Mouse (Mus musculus): ENCODE measurements around the gene Tigd3. TPM values are rescaled to one million over a fixed set of nuclear protein-coding genes. Genes with fewer than 3 reads are reported as not detected.
A peak's percentile ranks its signal among the peaks of the same experiment; 100 is the strongest.

The Tigd3 gene
- polyA plus RNA-seq, 1 experiment from 2014 or later, result 1.2 TPM

DNA sequence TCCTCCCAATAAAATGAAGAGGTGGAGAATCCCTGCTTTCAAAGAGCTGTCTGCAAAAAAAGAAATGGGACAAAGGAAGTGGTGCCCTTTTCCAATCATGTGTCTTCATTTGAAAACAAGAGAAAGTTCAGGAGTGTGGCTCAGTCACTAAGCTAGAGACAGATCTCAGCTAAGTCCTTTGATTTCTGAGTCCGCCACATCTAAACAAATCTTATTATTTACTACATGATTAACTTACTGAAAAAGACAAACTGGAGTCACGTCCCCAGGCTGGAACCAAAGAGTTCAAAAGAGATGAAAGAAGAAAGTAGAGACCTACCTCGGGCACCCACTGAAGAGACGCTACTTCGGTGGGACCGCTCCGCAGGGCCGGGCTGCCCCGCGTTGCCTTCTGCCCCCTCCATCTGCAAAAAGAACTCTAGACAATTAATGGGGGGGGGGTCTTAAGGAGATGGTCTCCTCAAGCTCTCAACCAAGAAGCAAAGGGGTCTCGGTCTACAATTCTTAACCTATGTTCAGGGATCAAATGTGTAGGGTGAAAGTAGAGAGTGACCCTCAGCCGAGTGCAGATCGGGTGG lies 19.5 kb downstream of the Tigd3 start:
- H3K27ac ChIP-seq, result peak overlapping the region; percentile 68
- H3K4me3 ChIP-seq, result peak overlapping the region; percentile 84
- no peaks in the 10 kb centered on the region for H3K36me3 ChIP-seq
- H3K27me3 ChIP-seq, result no peaks in the 10 kb centered on the region
- no peaks in the 10 kb centered on the region for H3K9me3 ChIP-seq (replicated peaks)
- WGBS, result 7% methylated on average over 13 of the region's 13 CpGs
- no peak for ATAC-seq (replicated peaks; ENCODE audit: insufficient number of reproducible peaks, insufficient read depth, low FRiP score, low read depth)
- H3K4me2 ChIP-seq, result peak overlapping the region; percentile 88
- H3K9ac ChIP-seq, result peak overlapping the region; percentile 89
- H3K4me1 ChIP-seq (replicated peaks), result peaks cover 69% of the 10 kb centered on the region

DNA sequence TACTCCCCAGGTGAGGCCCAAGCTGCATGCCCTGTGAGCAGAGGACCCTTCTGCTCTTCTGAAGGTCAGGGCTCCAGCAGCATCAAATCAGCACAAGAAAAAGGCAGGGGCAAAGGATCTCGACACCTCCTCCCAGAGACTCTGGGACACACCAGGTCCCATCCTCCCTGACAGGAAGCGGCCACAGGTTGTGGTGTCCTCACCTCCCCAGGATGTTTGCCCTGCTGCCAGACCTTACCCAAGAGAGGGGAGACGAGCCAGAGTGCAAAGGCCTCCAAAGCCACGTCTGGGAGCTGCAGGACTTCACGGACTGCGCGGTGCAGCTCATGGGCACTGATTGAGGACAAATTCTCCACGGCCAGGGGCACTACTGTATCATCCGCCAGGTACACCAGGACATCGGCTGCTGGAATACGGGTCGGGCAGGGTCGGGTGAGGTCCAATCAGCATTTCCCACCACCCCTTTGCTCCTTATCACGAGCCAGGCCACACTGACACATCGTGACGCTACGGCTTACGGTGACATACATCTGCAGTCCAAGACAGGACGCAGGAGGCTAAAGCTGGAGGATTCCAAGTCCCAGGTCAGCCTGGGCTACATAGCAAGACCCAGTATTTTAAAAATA lies 20.9 kb downstream of the Tigd3 start:
- Histone ChIP-seq H3K9me3 (replicated peaks) (no peaks in the 10 kb centered on the region), H3K4me2 (peak overlapping the region; percentile 88), H3K27ac (peak overlapping the region; percentile 22; the same call in 1 of the 2 replicates), H3K9ac (0 out of 2 replicates have a peak overlapping the region, but pooled peaks have one; percentile 7), H3K4me3 (peak overlapping the region; percentile 84; the same call in 1 of the 2 replicates), H3K27me3 (no peaks in the 10 kb centered on the region), H3K4me1 (replicated peaks) (peaks cover 59% of the 10 kb centered on the region), H3K36me3 (peaks cover 14% of the 10 kb centered on the region)
- no peak for ATAC-seq (replicated peaks; ENCODE audit: insufficient number of reproducible peaks, insufficient read depth, low FRiP score, low read depth)
- WGBS, result 68% methylated on average over 19 of the region's 19 CpGs

DNA sequence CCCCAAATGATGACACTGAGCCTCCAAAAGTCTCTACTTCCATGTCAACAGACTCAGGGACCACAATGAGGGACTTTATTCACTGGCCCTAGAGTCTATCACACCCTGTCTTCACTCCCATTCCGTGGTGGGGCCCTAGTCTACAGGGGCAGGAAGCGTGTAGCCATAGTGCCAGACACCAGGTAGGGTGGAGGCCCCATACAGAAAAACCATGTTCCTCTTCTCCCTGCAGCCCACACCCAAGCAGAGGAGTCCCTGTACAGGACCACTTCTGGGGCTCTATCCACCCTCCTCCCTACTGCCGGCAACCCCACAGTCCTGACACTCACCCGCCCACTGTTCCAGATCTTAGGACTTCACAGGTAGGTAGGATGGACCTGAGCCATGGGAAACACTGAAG lies 21.4 kb downstream of the Tigd3 start:
- Histone ChIP-seq H3K4me3 (no peak overlapping the region), H3K36me3 (peaks cover 19% of the 10 kb centered on the region), H3K27me3 (no peaks in the 10 kb centered on the region), H3K27ac (peak overlapping the region; percentile 33; the same call in 1 of the 2 replicates), H3K4me1 (replicated peaks) (peaks cover 53% of the 10 kb centered on the region), H3K4me2 (peak overlapping the region; percentile 16; the same call in 1 of the 2 replicates), H3K9me3 (replicated peaks) (no peaks in the 10 kb centered on the region), H3K9ac (no peak overlapping the region)
- WGBS, result 82% methylated on average over 4 of the region's 4 CpGs
- no peak for ATAC-seq (replicated peaks; ENCODE audit: insufficient number of reproducible peaks, insufficient read depth, low FRiP score, low read depth)

DNA sequence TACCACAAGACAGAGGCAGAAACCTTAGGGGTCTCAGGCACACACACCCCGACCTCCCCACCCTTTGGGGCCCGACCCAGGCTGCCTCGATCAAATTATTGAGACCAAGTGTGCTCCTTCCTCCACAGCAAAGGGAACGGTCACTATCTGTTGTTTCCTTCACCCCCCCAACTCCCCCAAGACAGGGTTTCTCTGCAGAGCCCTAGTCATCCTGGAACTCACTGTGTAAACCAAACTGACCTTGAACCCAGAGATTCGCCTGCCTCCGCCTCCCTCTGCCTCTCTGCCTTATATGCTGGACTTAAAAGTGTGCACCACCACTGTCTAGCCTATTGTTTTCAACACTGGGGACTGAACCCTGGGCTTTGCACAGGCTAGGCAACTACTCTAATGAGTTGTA lies 22.3 kb downstream of the Tigd3 start:
- ATAC-seq (replicated peaks; ENCODE audit: insufficient number of reproducible peaks, insufficient read depth, low FRiP score, low read depth), result no peak; the same call in 1 of the 2 replicates
- peaks cover 49% of the 10 kb centered on the region for H3K4me1 ChIP-seq (replicated peaks)
- H3K27ac ChIP-seq, result peak overlapping the region; percentile 81
- peaks cover 24% of the 10 kb centered on the region for H3K36me3 ChIP-seq
- WGBS, result 29% methylated on average over 6 of the region's 6 CpGs
- H3K9me3 ChIP-seq (replicated peaks), result no peaks in the 10 kb centered on the region
- peak overlapping the region; percentile 8; the same call in 1 of the 2 replicates for H3K4me3 ChIP-seq
- peak overlapping the region; percentile 50 for H3K4me2 ChIP-seq
- H3K27me3 ChIP-seq, result no peaks in the 10 kb centered on the region
- H3K9ac ChIP-seq, result peak overlapping the region; percentile 46

DNA sequence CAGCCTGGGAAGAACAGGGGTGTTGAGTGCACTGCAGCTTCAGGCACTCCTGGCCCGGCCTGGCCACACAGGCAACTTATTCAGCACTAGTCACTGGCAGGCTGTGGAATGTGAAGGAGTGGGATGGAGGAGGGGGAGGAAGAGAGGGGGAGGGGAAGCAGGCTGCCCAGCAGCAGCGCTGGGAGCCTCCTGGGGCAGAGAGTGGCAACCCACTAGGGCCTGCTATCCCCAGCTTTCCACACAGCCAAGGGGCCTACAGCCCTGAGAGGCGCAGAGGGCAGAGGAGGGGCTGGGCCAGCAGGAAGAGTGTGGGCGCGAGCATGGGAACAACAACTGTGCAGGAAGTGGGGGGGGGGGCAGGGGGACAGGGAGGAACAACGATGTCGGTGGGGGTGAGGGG lies 22.7 kb downstream of the Tigd3 start:
- Histone ChIP-seq H3K4me1 (replicated peaks) (peaks cover 49% of the 10 kb centered on the region), H3K27me3 (no peaks in the 10 kb centered on the region), H3K4me2 (peak overlapping the region; percentile 50), H3K9ac (peak overlapping the region; percentile 46), H3K4me3 (peak overlapping the region; percentile 8), H3K9me3 (replicated peaks) (no peaks in the 10 kb centered on the region), H3K27ac (peak overlapping the region; percentile 81), H3K36me3 (peaks cover 24% of the 10 kb centered on the region)
- WGBS, result 3% methylated on average over 7 of the region's 7 CpGs
- ATAC-seq (replicated peaks; ENCODE audit: insufficient number of reproducible peaks, insufficient read depth, low FRiP score, low read depth), result peak; percentile 60

DNA sequence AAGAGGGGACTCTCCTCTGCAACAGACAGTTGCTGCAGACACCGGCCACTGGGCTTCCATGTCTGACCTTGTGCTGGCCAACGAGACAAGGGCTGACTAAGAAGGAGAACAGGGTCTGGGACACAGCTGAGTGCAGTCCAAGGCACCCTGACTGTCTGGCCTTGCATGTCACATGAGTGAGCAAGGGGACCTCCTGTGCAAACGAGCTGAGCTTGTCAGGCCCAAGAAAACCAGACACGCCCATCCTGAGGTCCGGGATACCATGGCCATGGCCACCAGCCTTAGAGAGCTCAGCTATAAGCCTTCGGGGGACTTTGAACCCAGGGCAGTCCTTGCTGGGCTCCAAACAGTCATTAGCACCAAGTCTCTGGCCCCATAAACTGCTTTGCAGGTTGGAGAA lies 25.9 kb downstream of the Tigd3 start:
- H3K9me3 ChIP-seq (replicated peaks), result no peaks in the 10 kb centered on the region
- H3K36me3 ChIP-seq, result peaks cover 53% of the 10 kb centered on the region
- no peak overlapping the region for H3K4me2 ChIP-seq
- no peak overlapping the region for H3K9ac ChIP-seq
- no peak for ATAC-seq (replicated peaks; ENCODE audit: insufficient number of reproducible peaks, insufficient read depth, low FRiP score, low read depth)
- peaks cover 41% of the 10 kb centered on the region for H3K4me1 ChIP-seq (replicated peaks)
- H3K4me3 ChIP-seq, result no peak overlapping the region
- H3K27me3 ChIP-seq, result no peaks in the 10 kb centered on the region
- H3K27ac ChIP-seq, result no peak overlapping the region
- WGBS, result 85% methylated on average over 6 of the region's 6 CpGs

DNA sequence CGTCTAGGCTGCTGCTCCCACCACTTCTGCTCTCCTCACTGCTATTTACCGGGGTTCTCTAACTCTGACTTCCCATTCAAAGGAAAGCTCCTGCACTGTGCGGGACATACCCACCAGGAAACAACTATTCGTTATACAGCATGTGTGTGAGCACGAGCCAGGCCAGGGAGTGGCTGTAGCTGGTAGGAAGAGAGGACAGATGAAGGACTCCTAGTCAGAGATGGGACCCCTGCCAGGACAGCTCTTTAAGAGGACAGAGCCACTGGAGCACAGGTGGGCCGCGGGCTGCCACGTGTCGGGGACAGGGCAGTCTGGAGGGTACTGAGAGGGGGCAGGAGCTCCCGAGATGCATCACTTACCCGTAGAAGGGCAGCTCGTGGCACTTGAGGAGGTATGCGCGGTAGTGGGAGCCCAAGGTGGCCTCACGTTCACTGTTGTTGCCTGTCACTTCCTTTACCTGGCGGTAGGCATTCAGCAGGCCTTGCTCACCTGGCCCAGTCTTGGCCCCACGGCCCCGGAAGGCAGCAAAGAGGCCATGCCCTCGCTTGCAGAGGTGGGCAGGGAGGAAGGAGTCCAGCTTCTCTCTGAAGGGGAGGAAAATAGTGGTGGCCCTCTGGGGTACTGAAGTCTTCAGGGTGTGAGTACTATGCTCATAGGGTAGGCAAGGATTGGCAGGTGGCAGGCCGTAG lies 29.1 kb downstream of the Tigd3 start:
- ATAC-seq (replicated peaks; ENCODE audit: insufficient number of reproducible peaks, insufficient read depth, low FRiP score, low read depth), result peak; percentile 28; the same call in 1 of the 2 replicates
- Histone ChIP-seq H3K27me3 (no peaks in the 10 kb centered on the region), H3K27ac (peak overlapping the region; percentile 24; the same call in 1 of the 2 replicates), H3K4me3 (no peak overlapping the region), H3K4me1 (replicated peaks) (peaks cover 15% of the 10 kb centered on the region), H3K9me3 (replicated peaks) (no peaks in the 10 kb centered on the region), H3K4me2 (no peak overlapping the region), H3K9ac (no peak overlapping the region), H3K36me3 (peaks cover 86% of the 10 kb centered on the region)
- 84% methylated on average over 20 of the region's 20 CpGs for WGBS

DNA sequence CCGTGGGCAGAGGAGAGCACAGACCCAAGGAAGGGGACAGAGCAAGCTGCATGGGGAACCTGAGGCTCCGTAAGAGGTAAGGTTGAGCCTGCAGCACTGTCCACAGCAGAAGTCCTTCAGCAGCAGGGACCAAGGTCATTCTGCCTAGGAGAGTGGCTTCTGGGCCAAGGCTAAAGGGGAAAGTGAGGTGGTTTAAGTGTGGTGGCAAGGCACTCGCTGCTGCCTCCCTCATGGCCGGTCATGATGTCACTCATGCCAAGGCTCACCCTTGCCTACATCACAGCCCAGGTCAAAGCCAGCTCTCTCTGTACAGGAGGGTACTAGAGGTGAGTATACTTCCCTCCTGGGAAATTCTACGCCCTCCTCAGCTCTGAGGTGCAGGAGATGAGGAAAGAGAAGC lies 30.2 kb downstream of the Tigd3 start:
- H3K27me3 ChIP-seq, result no peaks in the 10 kb centered on the region
- WGBS, result 82% methylated on average over 5 of the region's 5 CpGs
- H3K4me1 ChIP-seq (replicated peaks), result peaks cover 15% of the 10 kb centered on the region
- peak overlapping the region; percentile 10; the same call in 1 of the 2 replicates for H3K9ac ChIP-seq
- H3K4me2 ChIP-seq, result no peak overlapping the region
- ATAC-seq (replicated peaks; ENCODE audit: insufficient number of reproducible peaks, insufficient read depth, low FRiP score, low read depth), result no peak
- no peaks in the 10 kb centered on the region for H3K9me3 ChIP-seq (replicated peaks)
- H3K4me3 ChIP-seq, result no peak overlapping the region
- H3K27ac ChIP-seq, result no peak overlapping the region
- peaks cover 89% of the 10 kb centered on the region for H3K36me3 ChIP-seq

DNA sequence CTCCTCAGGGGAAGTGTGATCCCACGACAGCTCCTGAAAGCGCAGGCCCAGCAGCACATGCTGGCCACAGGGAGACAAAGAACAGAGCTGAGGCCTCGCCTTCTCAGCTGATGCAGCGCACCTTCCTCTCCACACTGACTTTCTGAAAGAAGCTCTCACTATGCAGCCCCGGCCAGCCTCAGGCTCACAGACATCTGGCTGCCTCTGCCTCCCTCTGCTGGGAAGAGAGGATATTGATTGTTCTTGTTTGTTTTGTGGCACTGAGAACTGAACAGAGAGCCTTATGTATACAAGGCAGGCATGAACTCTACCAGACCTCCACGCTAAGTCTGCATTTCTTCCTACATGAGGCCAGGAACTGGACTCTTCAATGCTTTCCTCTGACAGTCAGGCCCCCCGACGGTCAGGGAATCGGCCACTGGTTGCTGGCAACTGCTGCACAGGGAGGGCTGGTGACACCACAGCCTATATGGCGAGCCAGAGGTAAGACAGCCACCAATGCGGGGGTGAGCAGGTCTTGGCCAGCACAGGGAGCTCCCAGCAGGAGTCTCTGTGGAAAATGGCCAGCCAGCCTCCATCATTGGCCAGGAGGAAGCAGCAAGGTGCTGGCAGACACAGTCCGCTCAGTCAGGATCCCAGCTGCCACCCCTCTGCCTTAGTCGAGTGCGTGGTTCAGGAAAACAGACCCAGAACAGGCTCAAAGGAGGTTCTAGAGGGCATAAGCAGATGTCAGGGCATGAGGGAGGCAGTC lies 31.4 kb downstream of the Tigd3 start:
- no peak overlapping the region for H3K9ac ChIP-seq
- H3K27me3 ChIP-seq, result no peaks in the 10 kb centered on the region
- peaks cover 15% of the 10 kb centered on the region for H3K4me1 ChIP-seq (replicated peaks)
- H3K36me3 ChIP-seq, result peaks cover 87% of the 10 kb centered on the region
- H3K27ac ChIP-seq, result no peak overlapping the region
- H3K4me3 ChIP-seq, result no peak overlapping the region
- H3K9me3 ChIP-seq (replicated peaks), result no peaks in the 10 kb centered on the region
- H3K4me2 ChIP-seq, result no peak overlapping the region
- 97% methylated on average over 14 of the region's 14 CpGs for WGBS
- ATAC-seq (replicated peaks; ENCODE audit: insufficient number of reproducible peaks, insufficient read depth, low FRiP score, low read depth), result no peak

DNA sequence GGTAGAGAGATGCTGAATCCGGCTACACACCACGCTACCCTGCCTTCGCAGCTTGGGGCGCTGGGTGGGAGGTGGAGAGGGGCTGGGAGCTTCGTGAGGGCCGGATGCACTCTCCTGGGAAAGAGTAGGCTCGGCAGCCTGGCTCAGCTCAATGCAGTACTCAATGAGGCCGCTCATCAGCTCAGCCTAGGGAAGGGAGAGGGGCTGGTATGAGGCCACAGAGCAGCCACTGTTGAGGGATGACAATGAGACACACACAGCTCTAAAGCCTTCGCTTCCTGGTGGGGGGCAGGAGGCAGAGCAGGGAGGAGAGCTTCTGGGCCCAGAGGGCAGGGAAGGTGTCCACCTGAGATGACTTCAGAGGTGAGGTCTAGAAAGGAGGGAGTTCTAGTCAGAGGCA lies 37.3 kb downstream of the Tigd3 start:
- WGBS, result 84% methylated on average over 9 of the region's 9 CpGs
- H3K4me2 ChIP-seq, result no peak overlapping the region
- H3K9ac ChIP-seq, result no peak overlapping the region
- H3K27ac ChIP-seq, result no peak overlapping the region
- H3K4me1 ChIP-seq (replicated peaks), result peaks cover 12% of the 10 kb centered on the region
- ATAC-seq (replicated peaks; ENCODE audit: insufficient number of reproducible peaks, insufficient read depth, low FRiP score, low read depth), result no peak
- no peak overlapping the region for H3K4me3 ChIP-seq
- no peaks in the 10 kb centered on the region for H3K9me3 ChIP-seq (replicated peaks)
- H3K36me3 ChIP-seq, result peaks cover 56% of the 10 kb centered on the region
- no peaks in the 10 kb centered on the region for H3K27me3 ChIP-seq

All from heart, embryonic 15.5 days (tissue).